Mouse (Mus musculus) lung, adult 2 months (tissue): Measurements from ENCODE around the gene Spast.

Experiments
- CTCF ChIP-seq: fragments of 200-500 bp; IDR thresholded peaks from 2 replicates; pipeline ENCODE4 v1.5.1; 2011; ENCODE audit warnings: mild to moderate bottlenecking, low read length, control low read depth; ENCODE audit not compliant: insufficient read depth
- POLR2A ChIP-seq: fragments of 200-500 bp; IDR thresholded peaks from 2 replicates; pipeline ENCODE4 v1.6.1; 2011; ENCODE audit warnings: low read depth, mild to moderate bottlenecking, control low read depth, low read length, borderline replicate concordance; ENCODE audit errors: extremely low read depth

DNA sequence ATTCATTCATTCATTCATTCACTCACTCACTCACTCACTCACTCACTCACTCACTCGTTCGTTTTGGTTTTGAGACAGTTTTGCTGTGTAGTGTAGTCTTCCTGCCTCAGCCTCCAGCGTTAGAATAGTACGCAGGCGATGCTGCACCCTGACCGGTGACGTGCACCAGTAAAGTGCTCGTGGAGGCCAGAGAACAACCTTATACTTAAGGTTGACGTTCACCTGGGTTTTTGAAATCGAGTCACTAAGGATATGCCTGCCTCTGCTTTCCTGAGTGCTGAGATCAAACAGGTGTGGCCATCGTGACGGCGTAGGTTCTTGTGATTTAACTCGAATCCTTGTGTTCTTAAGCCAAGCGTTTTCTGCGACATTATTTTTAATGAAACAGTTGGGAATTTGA, 56.1 kb downstream of the Spast start:
- no peak for TF ChIP-seq POLR2A
- TF ChIP-seq CTCF = no peak
